Mouse (Mus musculus) cerebellum, adult 2 months (tissue): ENCODE measurements around the gene Cntd1. TPM values are rescaled to one million over a fixed set of nuclear protein-coding genes. Genes with fewer than 3 reads are reported as not detected.
A peak's percentile ranks its signal among the peaks of the same experiment; 100 is the strongest.

Experiments used
- DNase-seq, 2 experiments: peaks; one replicate each; pipeline ENCODE4 v3.0.0; 2021
- H3K27ac ChIP-seq: fragments of 200-500 bp; 2 replicates; pipeline ENCODE4 v1.5.1; 2012; ENCODE audit warnings: low read length, control low read depth, inconsistent platforms; ENCODE audit not compliant: insufficient read depth
- H3K27me3 ChIP-seq: fragments of 200-500 bp; 2 replicates; pipeline ENCODE4 v1.6.1; 2012; ENCODE audit warnings: inconsistent platforms, mild to moderate bottlenecking, low read length, moderate library complexity; ENCODE audit not compliant: control insufficient read depth, insufficient read depth
- H3K4me1 ChIP-seq: fragments of 200-500 bp; 2 replicates; pipeline ENCODE4 v1.6.1; 2011; ENCODE audit warnings: low read length; ENCODE audit not compliant: control insufficient read depth, insufficient read depth
- H3K4me3 ChIP-seq: fragments of 200-500 bp; replicated peaks from 2 replicates; pipeline ENCODE3; 2011; ENCODE audit warnings: mild to moderate bottlenecking, low read depth, low read length, control low read depth; ENCODE audit not compliant: insufficient read depth
- CTCF ChIP-seq: fragments of 200-500 bp; IDR thresholded peaks from 2 replicates; pipeline ENCODE4 v1.5.1; 2011; ENCODE audit warnings: low read depth, mild to moderate bottlenecking, control low read depth, low read length, moderate library complexity, borderline replicate concordance; ENCODE audit not compliant: insufficient read depth
- POLR2A ChIP-seq: fragments of 200-500 bp; IDR thresholded peaks from 2 replicates; pipeline ENCODE4 v1.6.1; 2011; ENCODE audit warnings: low read length, control low read depth, borderline replicate concordance; ENCODE audit not compliant: insufficient read depth
- WGBS: fragments of 180-500 bp; shearing (Covaris S2); methylation state at CpG from one replicate; pipeline ENCODE4 v1.1.7; 2018; 5-methylcytosine and 5-hydroxymethylcytosine counted together
- polyA plus RNA-seq: library from polyadenylated mRNA; depleted of rRNA; stranded (reverse); fragments of >200 nt; gene quantifications from 2 replicates; pipeline ENCODE4 v1.2.3, GENCODE M21; 2012

Gene Cntd1
- polyA plus RNA-seq, 1 experiment: 0.65 TPM

DNA sequence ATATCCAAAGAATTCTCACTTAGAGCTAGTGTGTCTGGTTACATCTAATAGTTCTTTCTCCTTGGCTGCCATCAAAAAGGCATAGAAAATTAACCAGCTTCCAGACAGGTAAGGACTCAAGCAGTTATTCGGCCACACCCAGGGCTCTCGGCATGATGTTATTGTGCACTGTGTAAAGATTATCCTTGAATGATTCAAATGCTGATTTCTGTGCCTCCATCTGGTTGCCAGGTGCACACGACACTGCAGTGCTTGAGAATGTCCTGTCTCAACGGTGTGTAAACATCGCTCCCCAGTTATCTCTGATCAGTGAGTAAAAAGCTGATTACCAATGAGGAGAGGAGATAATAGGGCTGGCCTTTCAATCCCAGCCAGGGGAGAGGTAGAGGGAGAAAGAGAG lies 28.9 kb downstream of the Cntd1 start:
- WGBS: 39% methylated on average over 5 of the region's 5 CpGs
- no peak for DNase-seq
- Histone ChIP-seq H3K27me3 (no peaks in the 10 kb centered on the region), H3K4me3 (no peak overlapping the region), H3K4me1 (no peaks in the 10 kb centered on the region), H3K27ac (no peak overlapping the region)
- TF ChIP-seq CTCF (no peak), POLR2A (no peak)

DNA sequence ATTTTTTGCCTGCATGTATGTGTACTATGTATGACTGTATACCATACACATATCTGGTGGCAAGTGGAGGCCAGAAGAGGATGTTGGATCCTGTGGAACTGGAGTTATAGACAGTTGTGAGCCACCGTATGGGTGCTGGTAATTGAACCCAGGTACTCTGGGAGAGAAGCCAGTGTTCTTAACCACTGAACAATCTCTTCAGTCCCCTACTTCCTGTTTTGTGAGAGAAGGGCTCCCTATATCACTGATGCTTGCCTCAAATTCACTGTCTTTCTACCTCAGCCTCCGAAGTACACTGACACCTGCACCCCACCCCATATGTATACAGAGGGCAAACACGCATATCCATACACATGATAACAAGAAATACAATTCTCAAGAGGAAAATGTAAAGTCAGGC lies 32.3 kb downstream of the Cntd1 start:
- WGBS: 88% methylated on average over 3 of the region's 3 CpGs
- no peak overlapping the region for H3K27ac ChIP-seq
- TF ChIP-seq POLR2A (no peak), CTCF (no peak)

DNA sequence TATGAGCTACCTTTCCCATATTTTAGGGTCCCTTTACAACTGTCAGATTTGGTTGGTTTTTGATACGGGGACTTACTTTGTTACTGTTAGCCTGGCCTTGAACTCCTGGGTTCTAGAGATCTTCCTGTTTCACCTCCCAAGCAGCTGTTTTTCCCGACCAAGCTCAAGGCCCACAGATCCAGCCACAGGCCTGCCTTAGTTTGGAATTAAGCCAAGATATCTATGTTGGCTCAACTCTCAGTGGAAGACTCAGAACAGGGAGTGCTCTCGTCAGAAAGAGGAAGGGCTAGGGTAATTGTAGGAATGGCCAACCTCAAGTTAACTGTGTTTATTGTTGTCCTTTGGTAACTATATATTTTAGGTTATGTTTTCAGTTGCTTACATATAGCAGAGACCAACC lies 33.3 kb downstream of the Cntd1 start:
- DNase-seq: no peak
- WGBS: 33% methylated on average over 3 of the region's 3 CpGs
- no peak for TF ChIP-seq CTCF
- Histone ChIP-seq H3K4me1 (no peaks in the 10 kb centered on the region), H3K4me3 (no peak overlapping the region), H3K27ac (no peak overlapping the region), H3K27me3 (no peaks in the 10 kb centered on the region)

More for the DNA sequence above, 32.3 kb downstream of the Cntd1 start:
- Histone ChIP-seq H3K27me3 (no peaks in the 10 kb centered on the region), H3K4me3 (no peak overlapping the region), H3K4me1 (no peaks in the 10 kb centered on the region)
- no peak for DNase-seq

DNA sequence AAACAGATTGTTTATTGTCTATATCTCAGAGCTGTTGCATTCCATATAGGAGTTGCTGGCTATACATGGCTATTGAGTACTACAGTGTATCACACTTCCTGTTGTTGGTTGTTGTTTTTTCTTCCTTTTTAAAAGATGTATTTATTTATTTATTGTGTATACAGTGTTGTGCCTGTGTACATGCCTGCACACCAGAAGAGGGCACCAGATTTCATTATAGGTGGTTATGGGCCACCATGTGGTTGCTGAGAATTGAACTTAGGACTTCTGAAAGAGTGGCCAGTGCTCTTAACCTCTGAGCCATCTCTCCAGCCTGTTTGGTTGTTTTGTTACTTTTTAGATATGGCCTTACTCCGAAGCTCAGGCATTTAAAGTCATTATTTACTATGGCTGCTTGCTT lies 35.8 kb downstream of the Cntd1 start:
- H3K4me1 ChIP-seq: no peaks in the 10 kb centered on the region
- WGBS: 94% methylated on average over 1 of the region's 1 CpGs
- H3K4me3 ChIP-seq: no peak overlapping the region
- no peaks in the 10 kb centered on the region for H3K27me3 ChIP-seq
- no peak overlapping the region for H3K27ac ChIP-seq
- DNase-seq: no peak
- TF ChIP-seq CTCF (no peak), POLR2A (no peak)

DNA sequence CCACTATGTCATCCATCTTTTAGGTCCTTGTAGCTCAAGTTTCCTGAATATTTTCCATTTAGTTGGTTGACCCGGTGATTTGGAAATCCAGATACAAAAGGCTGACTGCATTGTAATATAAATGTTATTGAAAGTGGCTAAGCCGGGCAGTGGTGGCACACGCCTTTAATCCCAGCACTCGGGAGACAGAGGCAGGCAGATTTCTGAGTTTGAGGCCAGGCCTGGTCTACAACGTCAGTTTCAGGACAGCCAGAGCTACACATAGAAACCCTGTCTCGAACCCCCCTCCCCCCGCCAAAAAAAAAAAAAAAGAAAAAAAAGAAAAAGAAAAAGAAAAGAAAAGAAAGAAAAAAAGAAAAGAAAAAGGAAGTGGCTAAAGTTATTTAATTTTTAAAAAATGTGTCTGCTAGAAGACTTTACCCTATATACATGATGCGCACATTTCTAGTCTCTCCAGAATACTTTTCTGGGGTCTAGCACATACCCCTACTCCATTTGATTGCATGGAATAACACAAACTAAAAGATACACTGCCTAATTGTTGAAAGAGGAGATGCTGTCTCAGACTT lies 36.4 kb downstream of the Cntd1 start:
- TF ChIP-seq POLR2A: no peak
- no peak for TF ChIP-seq CTCF
- Histone ChIP-seq H3K4me1 (no peaks in the 10 kb centered on the region), H3K4me3 (peak overlapping the region; percentile 91), H3K27ac (peak overlapping the region; percentile 35; the same call in 1 of the 2 replicates), H3K27me3 (no peaks in the 10 kb centered on the region)
- WGBS: 77% methylated on average over 8 of the region's 8 CpGs
- DNase-seq: no peak

DNA sequence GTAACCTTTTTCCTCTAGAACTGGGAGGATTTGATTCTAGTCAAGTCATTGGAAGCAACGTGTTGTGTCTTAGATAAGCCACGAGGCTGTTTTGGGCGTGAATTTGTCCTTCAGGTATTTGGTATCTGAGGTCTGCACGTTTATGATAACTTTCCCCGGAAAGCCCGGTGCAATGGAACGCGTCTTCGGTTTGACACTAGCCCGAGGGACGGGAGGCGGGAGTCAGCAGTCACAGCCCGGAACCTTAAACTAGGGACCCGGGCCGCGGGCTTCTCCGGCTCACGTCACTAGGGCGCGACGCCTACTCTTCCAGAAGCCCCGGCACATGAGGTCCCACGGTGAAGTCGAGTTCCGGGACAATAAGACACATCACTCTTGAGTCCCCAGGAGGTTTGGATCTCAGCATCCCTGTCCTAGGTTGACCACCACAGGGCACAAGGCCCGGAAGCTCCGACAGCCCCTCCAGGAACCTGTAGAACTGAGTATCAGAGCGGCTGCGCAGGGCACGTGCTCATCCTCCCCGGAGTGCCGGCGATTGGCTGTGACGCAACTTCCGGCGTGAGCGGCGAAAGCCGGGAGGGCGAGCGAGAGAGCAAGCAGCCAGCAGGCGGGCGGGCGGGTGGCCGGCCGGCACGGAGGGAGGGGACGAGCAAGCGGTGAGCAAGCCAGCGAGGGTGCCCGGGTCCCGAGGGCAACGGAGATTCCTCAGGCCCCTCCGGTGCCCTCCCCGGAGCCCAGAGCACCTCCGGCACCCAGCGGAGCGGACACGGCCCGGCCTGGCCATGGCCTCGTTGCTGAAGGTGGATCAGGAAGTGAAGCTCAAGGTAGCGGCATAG lies 37.1 kb downstream of the Cntd1 start, which contains the start of gene Psme3:
TSS of gene Psme3 (plus strand) at position 549 of the 836 bp plus-strand sequence.
- Histone ChIP-seq H3K27ac (peak within 1 kb of the TSS; percentile 61; the same call in 1 of the 2 replicates), H3K4me1 (no peaks in the 10 kb centered on the region), H3K4me3 (peak within 1 kb of the TSS; percentile 91), H3K27me3 (no peaks in the 10 kb centered on the region)
- peak; percentile 94 to 96 for DNase-seq
- TF ChIP-seq POLR2A (peak; percentile 74), CTCF (no peak)
- WGBS: under 1% methylated on average over 62 of the region's 62 CpGs

DNA sequence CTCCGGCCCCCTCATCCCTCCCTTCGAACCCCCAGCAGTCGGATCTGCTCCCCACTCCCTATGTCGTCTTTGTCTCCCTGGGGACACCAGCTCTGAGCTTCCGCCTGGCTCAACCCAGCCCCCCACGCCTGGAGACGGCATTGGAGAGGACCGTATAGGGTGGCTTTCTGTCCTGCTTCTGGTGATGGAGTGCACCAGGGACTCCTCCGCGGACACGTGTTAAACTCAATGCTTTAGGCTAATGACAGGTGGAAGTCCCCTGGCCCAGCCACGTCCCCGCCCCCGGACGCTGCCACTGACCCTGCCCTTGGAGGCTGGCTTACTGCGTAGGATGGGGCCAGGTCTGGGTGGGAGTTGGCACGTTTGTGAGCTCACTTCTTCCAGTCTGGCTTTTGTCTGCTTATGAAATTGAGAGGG lies 37.7 kb downstream of the Cntd1 start:
- Histone ChIP-seq H3K4me3 (peak overlapping the region; percentile 91), H3K27me3 (no peaks in the 10 kb centered on the region), H3K27ac (0 out of 2 replicates have a peak overlapping the region, but pooled peaks have one; percentile 15), H3K4me1 (no peaks in the 10 kb centered on the region)
- no peak for TF ChIP-seq CTCF
- no peak for TF ChIP-seq POLR2A
- DNase-seq: no peak
- 1% methylated on average over 17 of the region's 17 CpGs for WGBS

DNA sequence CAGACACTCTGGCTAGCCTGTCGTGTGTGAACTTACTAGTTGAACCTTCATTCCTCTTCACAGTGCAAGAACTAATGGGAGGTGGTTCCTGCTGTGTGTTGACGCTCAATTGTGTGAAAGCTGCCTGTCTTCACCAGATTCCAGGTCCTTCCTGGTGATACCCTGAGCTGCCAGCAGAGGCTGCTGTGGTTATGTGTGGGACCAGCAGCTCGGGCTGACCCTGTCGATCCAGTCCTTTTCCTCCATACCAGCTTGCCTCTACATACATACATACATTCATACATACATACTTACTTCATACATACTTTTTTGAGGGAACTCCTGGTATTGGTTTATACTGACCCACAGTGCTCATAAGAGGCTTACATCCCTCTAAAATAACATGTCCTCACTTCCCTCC lies 44.8 kb downstream of the Cntd1 start:
- peak; percentile 57 to 66 for DNase-seq
- Histone ChIP-seq H3K27me3 (no peaks in the 10 kb centered on the region), H3K4me3 (no peak overlapping the region), H3K4me1 (no peaks in the 10 kb centered on the region), H3K27ac (no peak overlapping the region)
- TF ChIP-seq POLR2A (no peak), CTCF (peak; percentile 96)
- 3% methylated on average over 4 of the region's 4 CpGs for WGBS
